Mouse (Mus musculus): ENCODE results near the gene Dexi.

DNA sequence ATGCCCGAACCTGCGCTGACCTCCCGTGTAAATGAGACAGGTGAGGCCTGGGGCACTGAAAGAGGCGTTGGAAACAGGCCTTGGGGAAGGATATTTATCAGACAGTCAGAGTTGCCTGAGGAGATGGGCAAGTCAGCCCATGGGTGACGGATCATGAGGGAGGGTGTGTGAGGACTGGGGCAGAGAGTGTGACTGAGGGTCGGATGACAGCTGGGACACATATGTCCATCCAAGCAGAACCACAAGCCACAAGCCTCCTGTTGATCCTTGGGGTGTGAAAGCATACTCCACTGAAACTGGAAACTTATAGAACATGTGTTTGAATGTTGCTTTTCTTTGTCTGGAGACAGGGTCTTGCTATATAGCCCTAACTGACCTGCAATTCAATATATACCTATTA lies 34.2 kb downstream of the Dexi start:
- TF ChIP-seq GATA1 (IDR thresholded peaks at IDR 0.05; ENCODE audit: low read length) (no peak), TAL1 (IDR thresholded peaks at IDR 0.05; ENCODE audit: low read length) (no peak)
